Mouse (Mus musculus) neural tube, embryonic 15.5 days (tissue): ENCODE results near the gene Dop1b. TPM values are rescaled to one million over a fixed set of nuclear protein-coding genes. Genes with fewer than 3 reads are reported as not detected.

Source experiments
- ATAC-seq: fragments of 200-750 bp; cut with Nextera tagmentation; 2 replicates; pipeline ENCODE4 v1.8.0; 2017; ENCODE audit warnings: mild to moderate bottlenecking, moderate TSS enrichment, moderate library complexity; ENCODE audit not compliant: low FRiP score
- H3K27ac ChIP-seq: fragments of 300-500 bp; sonication (generic); replicated peaks from 2 replicates; pipeline ENCODE4 v1.5.1; 2015; ENCODE audit warnings: mild to moderate bottlenecking, inconsistent platforms
- H3K27me3 ChIP-seq: fragments of 300-500 bp; sonication (generic); replicated peaks from 2 replicates; pipeline ENCODE4 v1.6.1; 2015; ENCODE audit warnings: inconsistent platforms
- H3K36me3 ChIP-seq: fragments of 300-500 bp; sonication (generic); 2 replicates; pipeline ENCODE4 v1.6.1; 2015; ENCODE audit warnings: inconsistent platforms
- H3K4me1 ChIP-seq: fragments of 300-500 bp; sonication (generic); 2 replicates; pipeline ENCODE4 v1.6.1; 2015; ENCODE audit warnings: inconsistent platforms
- H3K4me2 ChIP-seq: fragments of 300-500 bp; sonication (generic); 2 replicates; pipeline ENCODE4 v1.6.1; 2015; ENCODE audit warnings: inconsistent platforms, mild to moderate bottlenecking, moderate library complexity
- H3K4me3 ChIP-seq: fragments of 300-500 bp; sonication (generic); replicated peaks from 2 replicates; pipeline ENCODE4 v1.5.1; 2015; ENCODE audit warnings: mild to moderate bottlenecking, inconsistent platforms
- H3K9ac ChIP-seq: fragments of 300-500 bp; sonication (generic); replicated peaks from 2 replicates; pipeline ENCODE4 v1.6.1; 2015; ENCODE audit warnings: mild to moderate bottlenecking, inconsistent platforms
- H3K9me3 ChIP-seq: fragments of 300-500 bp; sonication (generic); replicated peaks from 2 replicates; pipeline ENCODE4 v1.6.1; 2016; ENCODE audit warnings: inconsistent platforms
- WGBS: fragments of 180-500 bp; shearing (Covaris S2); methylation state at CpG from one replicate; pipeline ENCODE4 v1.1.7; 2015; ENCODE audit warnings: mixed read lengths; 5-methylcytosine and 5-hydroxymethylcytosine counted together
- polyA plus RNA-seq: library from polyadenylated mRNA; unstranded; fragments of >200 nt; fragmentation: Nextera tagmentation; extraction: Ambion mirVana; gene quantifications from 2 replicates; pipeline ENCODE4 v1.2.1, GENCODE M21; 2015

Dop1b gene
- polyA plus RNA-seq, 1 experiment from 2014 or later = 38.3 TPM

GRCm38 (mm10) chr16:93788388-93788787 is 76.7 kb downstream of the Dop1b start:
- Histone ChIP-seq H3K27ac (no peak overlapping the region), H3K9ac (no peak overlapping the region), H3K9me3 (no peaks in the 10 kb centered on the region), H3K4me1 (no peaks in the 10 kb centered on the region), H3K27me3 (no peaks in the 10 kb centered on the region), H3K36me3 (peaks cover 24% of the 10 kb centered on the region), H3K4me2 (no peak overlapping the region), H3K4me3 (no peak overlapping the region)
- 87% methylated on average over 4 of the region's 4 CpGs for WGBS
- ATAC-seq = no peak

- no peak overlapping the region for H3K27ac ChIP-seq
- 94% methylated on average over 8 of the region's 8 CpGs for WGBS
- no peaks in the 10 kb centered on the region for H3K9me3 ChIP-seq
- H3K4me1 ChIP-seq = no peaks in the 10 kb centered on the region
- no peak overlapping the region for H3K4me2 ChIP-seq
- H3K9ac ChIP-seq = no peak overlapping the region
- no peak for ATAC-seq
- no peak overlapping the region for H3K4me3 ChIP-seq
- peaks cover 21% of the 10 kb centered on the region for H3K36me3 ChIP-seq
- H3K27me3 ChIP-seq = no peaks in the 10 kb centered on the region
Observed at GRCm38 (mm10) chr16:93788881-93789280, 77.2 kb downstream of the Dop1b start.

- H3K9ac ChIP-seq = no peak overlapping the region
- no peaks in the 10 kb centered on the region for H3K9me3 ChIP-seq
- no peak overlapping the region for H3K27ac ChIP-seq
- no peak overlapping the region for H3K4me3 ChIP-seq
- H3K4me2 ChIP-seq = no peak overlapping the region
- peaks cover 21% of the 10 kb centered on the region; the same call in 1 of the 2 replicates for H3K36me3 ChIP-seq
- ATAC-seq = no peak
- no peaks in the 10 kb centered on the region for H3K27me3 ChIP-seq
- H3K4me1 ChIP-seq = no peaks in the 10 kb centered on the region
- 31% methylated on average over 5 of the region's 5 CpGs for whole genome bisulfite sequencing
Observed at GRCm38 (mm10) chr16:93789971-93790755, 78.5 kb downstream of the Dop1b start.

- no peak overlapping the region for H3K4me3 ChIP-seq
- no peaks in the 10 kb centered on the region for H3K9me3 ChIP-seq
- H3K27ac ChIP-seq = no peak overlapping the region
- H3K9ac ChIP-seq = no peak overlapping the region
- no peaks in the 10 kb centered on the region for H3K27me3 ChIP-seq
- H3K36me3 ChIP-seq = peaks cover 26% of the 10 kb centered on the region; the same call in 1 of the 2 replicates
- no peak overlapping the region for H3K4me2 ChIP-seq
- 75% methylated on average over 15 of the region's 15 CpGs for WGBS
- no peaks in the 10 kb centered on the region for H3K4me1 ChIP-seq
- no peak for ATAC-seq
Observed at GRCm38 (mm10) chr16:93792981-93793630, 81.4 kb downstream of the Dop1b start.

- H3K36me3 ChIP-seq = peaks cover 26% of the 10 kb centered on the region
- ATAC-seq = no peak
- H3K4me3 ChIP-seq = no peak overlapping the region
- no peaks in the 10 kb centered on the region for H3K27me3 ChIP-seq
- 68% methylated on average over 5 of the region's 5 CpGs for WGBS
- no peak overlapping the region for H3K4me2 ChIP-seq
- H3K9me3 ChIP-seq = no peaks in the 10 kb centered on the region
- H3K9ac ChIP-seq = no peak overlapping the region
- no peaks in the 10 kb centered on the region for H3K4me1 ChIP-seq
- H3K27ac ChIP-seq = no peak overlapping the region
Observed at GRCm38 (mm10) chr16:93794845-93795244, 83.1 kb downstream of the Dop1b start.

- Histone ChIP-seq H3K27ac (no peak overlapping the region), H3K4me2 (no peak overlapping the region), H3K9ac (no peak overlapping the region), H3K27me3 (no peaks in the 10 kb centered on the region), H3K36me3 (peaks cover 32% of the 10 kb centered on the region), H3K9me3 (no peaks in the 10 kb centered on the region), H3K4me1 (no peaks in the 10 kb centered on the region), H3K4me3 (no peak overlapping the region)
- WGBS = 97% methylated on average over 5 of the region's 5 CpGs
- ATAC-seq = no peak
Observed at GRCm38 (mm10) chr16:93795391-93795790, 83.7 kb downstream of the Dop1b start.

- no peak overlapping the region for H3K4me3 ChIP-seq
Observed at GRCm38 (mm10) chr16:93797021-93797840, 85.5 kb downstream of the Dop1b start.

GRCm38 (mm10) chr16:93797841-93798492 is 86.3 kb downstream of the Dop1b start:
- Histone ChIP-seq H3K36me3 (peaks cover 42% of the 10 kb centered on the region), H3K4me2 (no peak overlapping the region), H3K27me3 (no peaks in the 10 kb centered on the region), H3K27ac (no peak overlapping the region), H3K4me3 (no peak overlapping the region), H3K4me1 (no peaks in the 10 kb centered on the region), H3K9ac (no peak overlapping the region), H3K9me3 (no peaks in the 10 kb centered on the region)
- WGBS = 88% methylated on average over 11 of the region's 11 CpGs
- no peak for ATAC-seq

More at GRCm38 (mm10) chr16:93797021-93797840, 85.5 kb downstream of the Dop1b start:
- Histone ChIP-seq H3K27ac (no peak overlapping the region), H3K4me1 (no peaks in the 10 kb centered on the region), H3K9ac (no peak overlapping the region), H3K36me3 (peaks cover 47% of the 10 kb centered on the region), H3K4me2 (no peak overlapping the region), H3K9me3 (no peaks in the 10 kb centered on the region), H3K27me3 (no peaks in the 10 kb centered on the region)
- WGBS = 82% methylated on average over 12 of the region's 12 CpGs
- no peak for ATAC-seq

- Histone ChIP-seq H3K4me1 (no peaks in the 10 kb centered on the region), H3K27ac (no peak overlapping the region), H3K4me2 (no peak overlapping the region), H3K36me3 (peaks cover 41% of the 10 kb centered on the region), H3K27me3 (no peaks in the 10 kb centered on the region), H3K4me3 (no peak overlapping the region), H3K9me3 (no peaks in the 10 kb centered on the region), H3K9ac (no peak overlapping the region)
- 78% methylated on average over 5 of the region's 5 CpGs for WGBS
- no peak for ATAC-seq
Observed at GRCm38 (mm10) chr16:93798623-93799022, 86.9 kb downstream of the Dop1b start.

- ATAC-seq = no peak
- 89% methylated on average over 3 of the region's 3 CpGs for WGBS
- Histone ChIP-seq H3K9me3 (no peaks in the 10 kb centered on the region), H3K36me3 (peaks cover 45% of the 10 kb centered on the region), H3K4me3 (no peak overlapping the region), H3K27me3 (no peaks in the 10 kb centered on the region), H3K4me1 (no peaks in the 10 kb centered on the region), H3K9ac (no peak overlapping the region), H3K27ac (no peak overlapping the region), H3K4me2 (no peak overlapping the region)
Observed at GRCm38 (mm10) chr16:93799071-93799470, 87.4 kb downstream of the Dop1b start.

GRCm38 (mm10) chr16:93799936-93800335 is 88.2 kb downstream of the Dop1b start:
- Histone ChIP-seq H3K27ac (no peak overlapping the region), H3K4me2 (no peak overlapping the region), H3K9ac (no peak overlapping the region), H3K4me3 (no peak overlapping the region), H3K9me3 (no peaks in the 10 kb centered on the region), H3K36me3 (peaks cover 47% of the 10 kb centered on the region), H3K27me3 (no peaks in the 10 kb centered on the region), H3K4me1 (no peaks in the 10 kb centered on the region)
- WGBS = 97% methylated on average over 16 of the region's 16 CpGs
- no peak for ATAC-seq
